In genomic region chr5:13992734-13993396, GRCm38 (mm10) we compare ENCODE assay signal across 10 mouse cellular contexts. TPM values are rescaled to one million over a fixed set of nuclear protein-coding genes. Genes with fewer than 3 reads are reported as not detected.
DNase-seq lines count a peak whose midpoint lies in the region; ATAC-seq and TF ChIP-seq lines count a peak whose summit lies in the region.
"Had no signal": no experiment of that assay in that cellular context is flagged by ENCODE, and none has a peak within 500 bp of the region (broad histone marks: within the 10 kb centered on the region; RNA-seq: fewer than 3 reads in every experiment).

No protein-coding gene starts in this region.

- H3K27me3 ChIP-seq in kidney, postnatal 0 days (ENCODE audit: insufficient read depth, low read length), result no peaks in the 10 kb centered on the region
- H3K27me3 ChIP-seq in lung, embryonic 15.5 days, result no peaks in the 10 kb centered on the region
- H3K27me3 ChIP-seq in forebrain, embryonic 16.5 days (replicated peaks; ENCODE audit: control insufficient read depth, insufficient read depth, low read length), result no peaks in the 10 kb centered on the region
- H3K27me3 ChIP-seq in hindbrain, postnatal 0 days (ENCODE audit: insufficient read depth, low read length), result no peaks in the 10 kb centered on the region
- H3K27me3 ChIP-seq: megakaryocyte, embryonic 14.5 days had no signal

- no peaks in the 10 kb centered on the region for H3K36me3 ChIP-seq in kidney, postnatal 0 days (ENCODE audit: insufficient read depth, low read length)
- H3K36me3 ChIP-seq in lung, embryonic 15.5 days, result no peaks in the 10 kb centered on the region
- H3K36me3 ChIP-seq in forebrain, embryonic 16.5 days (ENCODE audit: control insufficient read depth, insufficient read depth), result no peaks in the 10 kb centered on the region
- H3K36me3 ChIP-seq in hindbrain, postnatal 0 days (ENCODE audit: insufficient read depth, low read length), result no peaks in the 10 kb centered on the region

- WGBS in kidney, postnatal 0 days, result 20% methylated on average over 11 of the region's 11 CpGs
- 7% methylated on average over 11 of the region's 11 CpGs for WGBS in lung, embryonic 15.5 days
- 68% methylated on average over 11 of the region's 11 CpGs for WGBS in forebrain, embryonic 16.5 days
- WGBS in hindbrain, postnatal 0 days, result 60% methylated on average over 11 of the region's 11 CpGs

- ATAC-seq in kidney, postnatal 0 days (replicated peaks; ENCODE audit: low FRiP score, low read depth), result no peak
- ATAC-seq in lung, embryonic 15.5 days (ENCODE audit: borderline replicate concordance, extremely low read depth, low FRiP score, low TSS enrichment), result peak; percentile 85
- ATAC-seq in forebrain, embryonic 16.5 days, result no peak
- ATAC-seq in hindbrain, postnatal 0 days, result no peak

- H3K9me3 ChIP-seq in kidney, postnatal 0 days (replicated peaks; ENCODE audit: low read length), result no peaks in the 10 kb centered on the region
- H3K9me3 ChIP-seq in lung, embryonic 15.5 days, result no peaks in the 10 kb centered on the region
- H3K9me3 ChIP-seq in forebrain, embryonic 16.5 days (ENCODE audit: control insufficient read depth, low read length), result no peaks in the 10 kb centered on the region
- no peaks in the 10 kb centered on the region for H3K9me3 ChIP-seq in hindbrain, postnatal 0 days (ENCODE audit: low read length)
- H3K9me3 ChIP-seq: megakaryocyte, embryonic 14.5 days had no signal

- no peak overlapping the region for H3K4me3 ChIP-seq in kidney, postnatal 0 days (replicated peaks; ENCODE audit: low read depth, low read length)
- H3K4me3 ChIP-seq in lung, embryonic 15.5 days, result no peak overlapping the region
- H3K4me3 ChIP-seq in forebrain, embryonic 16.5 days (replicated peaks; ENCODE audit: low read length), result no peak overlapping the region
- no peak overlapping the region for H3K4me3 ChIP-seq in hindbrain, postnatal 0 days (ENCODE audit: low read length)
- H3K4me3 ChIP-seq: megakaryocyte, embryonic 14.5 days had no signal

- no peak for TF ChIP-seq CTCF in kidney, postnatal 0 days (IDR thresholded peaks at IDR 0.05; ENCODE audit: low read depth)
- TF ChIP-seq CTCF in hindbrain, postnatal 0 days (IDR thresholded peaks at IDR 0.05; ENCODE audit: low read depth), result no peak

- H3K9ac ChIP-seq in kidney, postnatal 0 days (ENCODE audit: low read depth, low read length), result no peak overlapping the region
- no peak overlapping the region for H3K9ac ChIP-seq in lung, embryonic 15.5 days
- H3K9ac ChIP-seq in forebrain, embryonic 16.5 days (replicated peaks; ENCODE audit: low read depth, low read length), result no peak overlapping the region
- no peak overlapping the region for H3K9ac ChIP-seq in hindbrain, postnatal 0 days (replicated peaks; ENCODE audit: low read length)

- DNase-seq in kidney, postnatal 0 days (ENCODE audit: low spot score), result peak; percentile 14
- no peak for DNase-seq in kidney, adult 8-10 months
- DNase-seq in adrenal gland, postnatal 36 days, result peak; percentile 9 to 37
- DNase-seq in urinary bladder, postnatal 14 days (ENCODE audit: low spot score), result peak; percentile 68
- no peak for DNase-seq in hindbrain, postnatal 0 days (ENCODE audit: low spot score)
- DNase-seq in thymus, postnatal 14 days, result no peak
- DNase-seq: cerebellum, adult 9-10 months had no signal

- no peaks in the 10 kb centered on the region for H3K4me1 ChIP-seq in kidney, postnatal 0 days (replicated peaks; ENCODE audit: insufficient read depth, low read length)
- H3K4me1 ChIP-seq in lung, embryonic 15.5 days, result peaks cover 14% of the 10 kb centered on the region
- no peaks in the 10 kb centered on the region for H3K4me1 ChIP-seq in forebrain, embryonic 16.5 days (replicated peaks; ENCODE audit: control insufficient read depth, insufficient read depth, low read length)
- H3K4me1 ChIP-seq in hindbrain, postnatal 0 days (ENCODE audit: insufficient read depth, low read length), result no peaks in the 10 kb centered on the region
- H3K4me1 ChIP-seq: megakaryocyte, embryonic 14.5 days had no signal

- H3K27ac ChIP-seq in kidney, postnatal 0 days, result no peak overlapping the region
- peak overlapping the region; percentile 85 for H3K27ac ChIP-seq in lung, embryonic 15.5 days
- no peak overlapping the region for H3K27ac ChIP-seq in forebrain, embryonic 16.5 days (ENCODE audit: low read length)
- no peak overlapping the region for H3K27ac ChIP-seq in hindbrain, postnatal 0 days

- no peak overlapping the region for H3K4me2 ChIP-seq in kidney, postnatal 0 days (ENCODE audit: low read length)
- H3K4me2 ChIP-seq in lung, embryonic 15.5 days, result peak overlapping the region; percentile 29
- H3K4me2 ChIP-seq in forebrain, embryonic 16.5 days (ENCODE audit: low read length), result no peak overlapping the region
- no peak overlapping the region for H3K4me2 ChIP-seq in hindbrain, postnatal 0 days (ENCODE audit: low read depth, low read length)

RNA-seq across cellular contexts. Expression of gene Sema3e, which starts 32.2 kb away (rescaled TPM):
- 1.6 and 1.8 TPM in 2 replicates for polyA plus RNA-seq in kidney, postnatal 0 days (2015; fragmentation: Nextera tagmentation; extraction: Ambion mirVana)
- total RNA-seq in adrenal gland, postnatal 36 days (2021), result under 1 TPM; 0.49 to 0.56 TPM
- 22.3 and 24.2 TPM in 2 replicates for polyA plus RNA-seq in lung, embryonic 15.5 days (2015; fragmentation: Nextera tagmentation; extraction: Ambion mirVana)
- 2.4 and 2.6 TPM in 2 replicates for polyA plus RNA-seq in forebrain, embryonic 16.5 days (2015; fragmentation: Nextera tagmentation; extraction: Ambion mirVana)
- total RNA-seq in hindbrain, postnatal 0 days (2014; rRNA removed), result 3.6 and 4.2 TPM in 2 replicates
- polyA plus RNA-seq in hindbrain, postnatal 0 days (2015; fragmentation: Nextera tagmentation; extraction: Ambion mirVana), result 3.5 and 3.6 TPM in 2 replicates

Comparison
In these comparisons a context has a peak if more than half of its experiments do, and no peak if none do; other contexts are left out.
1. DNase-seq: peak in kidney, postnatal 0 days (single experiment), adrenal gland, postnatal 36 days (2 of 2) and urinary bladder, postnatal 14 days (single experiment); none in kidney, adult 8-10 months (0 of 2), hindbrain, postnatal 0 days (single experiment) and thymus, postnatal 14 days (single experiment).